Mouse (Mus musculus): ENCODE measurements around the gene Atl2. TPM values are rescaled to one million over a fixed set of nuclear protein-coding genes. Genes with fewer than 3 reads are reported as not detected.

The Atl2 gene
- polyA plus RNA-seq, 1 experiment from 2014 or later: 31.0 TPM

GRCm38 (mm10) chr17:79926486-79926885 is 30.6 kb upstream of the Atl2 start:
- no peak for ATAC-seq (replicated peaks; ENCODE audit: insufficient number of reproducible peaks, low FRiP score, low TSS enrichment)
- Histone ChIP-seq H3K9me3 (replicated peaks; ENCODE audit: control insufficient read depth, low read length) (no peaks in the 10 kb centered on the region), H3K9ac (ENCODE audit: low read depth, low read length) (no peak overlapping the region), H3K4me1 (ENCODE audit: control insufficient read depth, insufficient read depth, low read length) (no peaks in the 10 kb centered on the region), H3K27me3 (ENCODE audit: control insufficient read depth, insufficient read depth, low read length) (no peaks in the 10 kb centered on the region), H3K36me3 (ENCODE audit: control insufficient read depth, insufficient read depth, low read length) (no peaks in the 10 kb centered on the region), H3K4me3 (ENCODE audit: low read depth, low read length) (no peak overlapping the region), H3K4me2 (no peak overlapping the region), H3K27ac (ENCODE audit: low read depth, low read length) (no peak overlapping the region)
- WGBS (ENCODE audit: insufficient replicate concordance): 80% methylated on average over 3 of the region's 3 CpGs

DNA sequence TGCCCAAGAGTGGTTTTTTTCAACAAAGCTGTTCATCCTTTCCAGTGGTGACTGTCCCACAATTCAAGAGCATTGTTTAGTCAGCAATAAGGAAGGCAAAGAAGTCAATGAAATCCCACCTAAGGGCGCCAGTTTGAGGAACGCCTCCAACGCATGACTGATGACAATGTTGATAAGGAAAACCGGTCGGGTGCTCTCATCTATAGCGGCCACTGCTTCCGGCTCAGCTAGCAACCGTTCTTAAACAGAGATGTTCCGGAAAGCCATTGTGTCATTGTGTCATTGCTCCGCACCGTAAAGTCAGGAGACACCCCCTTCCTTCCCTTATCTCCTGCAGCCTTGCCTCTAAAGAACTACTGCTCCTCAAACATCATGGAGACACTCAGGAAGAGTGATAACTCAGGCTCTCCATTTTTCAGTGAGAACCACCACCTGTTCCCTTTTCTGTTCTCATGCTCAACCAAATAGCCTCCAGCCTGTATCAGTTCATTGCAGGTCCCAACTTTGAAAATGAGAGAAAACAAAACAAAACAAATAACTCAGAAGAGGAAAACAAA is 30.0 kb upstream of the Atl2 start:
- H3K9me3 ChIP-seq (replicated peaks; ENCODE audit: control insufficient read depth, low read length): no peaks in the 10 kb centered on the region
- H3K9ac ChIP-seq (ENCODE audit: low read depth, low read length): no peak overlapping the region
- no peak overlapping the region for H3K4me2 ChIP-seq
- H3K27ac ChIP-seq (ENCODE audit: low read depth, low read length): no peak overlapping the region
- H3K4me3 ChIP-seq (ENCODE audit: low read depth, low read length): no peak overlapping the region
- no peaks in the 10 kb centered on the region for H3K4me1 ChIP-seq (ENCODE audit: control insufficient read depth, insufficient read depth, low read length)
- ATAC-seq (replicated peaks; ENCODE audit: insufficient number of reproducible peaks, low FRiP score, low TSS enrichment): no peak
- H3K36me3 ChIP-seq (ENCODE audit: control insufficient read depth, insufficient read depth, low read length): no peaks in the 10 kb centered on the region
- H3K27me3 ChIP-seq (ENCODE audit: control insufficient read depth, insufficient read depth, low read length): no peaks in the 10 kb centered on the region
- WGBS (ENCODE audit: insufficient replicate concordance): 71% methylated on average over 11 of the region's 11 CpGs

- Histone ChIP-seq H3K36me3 (ENCODE audit: control insufficient read depth, insufficient read depth, low read length) (no peaks in the 10 kb centered on the region), H3K27ac (ENCODE audit: low read depth, low read length) (no peak overlapping the region), H3K4me1 (ENCODE audit: control insufficient read depth, insufficient read depth, low read length) (peaks cover 9% of the 10 kb centered on the region), H3K9me3 (replicated peaks; ENCODE audit: control insufficient read depth, low read length) (no peaks in the 10 kb centered on the region), H3K4me2 (no peak overlapping the region), H3K4me3 (ENCODE audit: low read depth, low read length) (no peak overlapping the region), H3K27me3 (ENCODE audit: control insufficient read depth, insufficient read depth, low read length) (no peaks in the 10 kb centered on the region), H3K9ac (ENCODE audit: low read depth, low read length) (no peak overlapping the region)
- WGBS (ENCODE audit: insufficient replicate concordance): 73% methylated on average over 2 of the region's 2 CpGs
- no peak for ATAC-seq (replicated peaks; ENCODE audit: insufficient number of reproducible peaks, low FRiP score, low TSS enrichment)
Observed at GRCm38 (mm10) chr17:79920355-79920754, 24.4 kb upstream of the Atl2 start.

GRCm38 (mm10) chr17:79919566-79920350 is 23.8 kb upstream of the Atl2 start:
- H3K4me2 ChIP-seq: no peak overlapping the region
- ATAC-seq (replicated peaks; ENCODE audit: insufficient number of reproducible peaks, low FRiP score, low TSS enrichment): no peak
- H3K9ac ChIP-seq (ENCODE audit: low read depth, low read length): no peak overlapping the region
- H3K9me3 ChIP-seq (replicated peaks; ENCODE audit: control insufficient read depth, low read length): no peaks in the 10 kb centered on the region
- peaks cover 9% of the 10 kb centered on the region for H3K4me1 ChIP-seq (ENCODE audit: control insufficient read depth, insufficient read depth, low read length)
- H3K27ac ChIP-seq (ENCODE audit: low read depth, low read length): no peak overlapping the region
- no peak overlapping the region for H3K4me3 ChIP-seq (ENCODE audit: low read depth, low read length)
- WGBS (ENCODE audit: insufficient replicate concordance): 71% methylated on average over 15 of the region's 15 CpGs
- no peaks in the 10 kb centered on the region for H3K27me3 ChIP-seq (ENCODE audit: control insufficient read depth, insufficient read depth, low read length)
- no peaks in the 10 kb centered on the region for H3K36me3 ChIP-seq (ENCODE audit: control insufficient read depth, insufficient read depth, low read length)

DNA sequence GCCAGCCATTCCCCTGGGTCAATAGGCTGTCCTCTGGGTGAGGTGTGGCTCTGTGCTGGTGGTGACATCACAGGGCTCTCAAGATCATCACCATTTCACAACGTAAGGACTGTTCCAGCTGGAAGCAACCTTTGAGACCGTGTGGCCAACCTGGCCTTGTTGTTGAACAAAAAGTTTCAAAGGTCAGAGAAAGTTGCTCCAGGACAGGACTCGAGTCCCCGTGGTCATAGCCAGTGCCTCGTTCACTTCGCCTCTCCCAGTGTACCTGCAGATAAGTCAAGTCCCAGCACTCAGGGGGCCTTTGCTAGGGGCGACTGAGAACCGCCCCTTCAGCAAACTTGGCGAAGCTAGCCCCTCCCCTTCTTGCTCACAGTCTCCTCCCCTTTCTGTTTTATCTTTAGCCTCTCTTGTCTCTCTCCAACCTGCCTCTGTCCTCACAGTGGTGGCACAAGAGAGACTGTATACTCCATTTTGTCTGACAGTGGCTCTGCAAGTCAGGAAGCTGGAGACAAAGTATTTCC is 22.6 kb upstream of the Atl2 start:
- 17% methylated on average over 9 of the region's 9 CpGs for WGBS (ENCODE audit: insufficient replicate concordance)
- Histone ChIP-seq H3K4me3 (ENCODE audit: low read depth, low read length) (no peak overlapping the region), H3K4me2 (peak overlapping the region; percentile 41), H3K36me3 (ENCODE audit: control insufficient read depth, insufficient read depth, low read length) (no peaks in the 10 kb centered on the region), H3K27me3 (ENCODE audit: control insufficient read depth, insufficient read depth, low read length) (no peaks in the 10 kb centered on the region), H3K4me1 (ENCODE audit: control insufficient read depth, insufficient read depth, low read length) (peaks cover 9% of the 10 kb centered on the region), H3K27ac (ENCODE audit: low read depth, low read length) (no peak overlapping the region), H3K9me3 (replicated peaks; ENCODE audit: control insufficient read depth, low read length) (no peaks in the 10 kb centered on the region), H3K9ac (ENCODE audit: low read depth, low read length) (no peak overlapping the region)
- peak; percentile 80 for ATAC-seq (replicated peaks; ENCODE audit: insufficient number of reproducible peaks, low FRiP score, low TSS enrichment)

DNA sequence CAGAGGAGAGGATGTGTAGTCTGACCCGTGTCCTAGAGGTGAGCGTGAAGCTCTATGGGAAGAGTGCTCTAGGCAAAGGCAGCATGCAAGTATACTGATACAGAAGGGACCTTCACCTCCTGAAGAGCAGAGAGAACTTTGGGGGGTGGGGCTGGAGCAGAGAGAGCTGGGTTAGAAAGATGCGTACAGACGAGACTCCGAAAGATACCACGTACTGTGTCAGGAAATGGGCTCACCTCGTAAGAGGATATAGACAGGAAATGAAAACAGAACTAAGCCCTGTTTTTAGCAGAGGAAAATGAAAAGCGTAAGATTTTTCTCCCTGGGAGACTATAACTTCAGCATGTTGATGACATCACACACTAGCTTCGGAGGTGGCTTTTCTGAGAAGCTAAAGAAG is 21.1 kb upstream of the Atl2 start:
- Histone ChIP-seq H3K4me2 (no peak overlapping the region), H3K27me3 (ENCODE audit: control insufficient read depth, insufficient read depth, low read length) (no peaks in the 10 kb centered on the region), H3K9me3 (replicated peaks; ENCODE audit: control insufficient read depth, low read length) (no peaks in the 10 kb centered on the region), H3K9ac (ENCODE audit: low read depth, low read length) (no peak overlapping the region), H3K4me3 (ENCODE audit: low read depth, low read length) (no peak overlapping the region), H3K27ac (ENCODE audit: low read depth, low read length) (no peak overlapping the region), H3K36me3 (ENCODE audit: control insufficient read depth, insufficient read depth, low read length) (no peaks in the 10 kb centered on the region), H3K4me1 (ENCODE audit: control insufficient read depth, insufficient read depth, low read length) (peaks cover 9% of the 10 kb centered on the region)
- no peak for ATAC-seq (replicated peaks; ENCODE audit: insufficient number of reproducible peaks, low FRiP score, low TSS enrichment)
- WGBS (ENCODE audit: insufficient replicate concordance): 74% methylated on average over 9 of the region's 9 CpGs

DNA sequence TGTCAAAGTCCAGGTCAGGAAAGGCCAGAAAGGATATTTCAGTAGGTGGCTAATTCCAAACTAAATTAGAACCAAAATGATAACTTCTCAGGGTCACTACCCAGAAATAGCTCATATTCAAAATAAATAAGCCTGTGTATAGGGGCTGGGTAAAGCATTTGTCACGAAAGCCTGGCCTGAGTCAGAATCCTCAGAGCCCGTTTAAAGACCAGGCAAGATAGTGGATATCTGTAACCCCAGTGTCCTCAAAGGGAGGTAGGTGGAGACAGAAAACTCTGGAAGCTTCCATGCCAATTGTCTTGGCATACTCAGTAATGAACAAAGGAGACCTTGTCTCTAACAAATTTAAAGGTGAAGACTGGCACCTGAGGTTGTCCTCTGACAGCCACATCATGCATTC is 16.3 kb upstream of the Atl2 start:
- ATAC-seq (replicated peaks; ENCODE audit: insufficient number of reproducible peaks, low FRiP score, low TSS enrichment): no peak

DNA sequence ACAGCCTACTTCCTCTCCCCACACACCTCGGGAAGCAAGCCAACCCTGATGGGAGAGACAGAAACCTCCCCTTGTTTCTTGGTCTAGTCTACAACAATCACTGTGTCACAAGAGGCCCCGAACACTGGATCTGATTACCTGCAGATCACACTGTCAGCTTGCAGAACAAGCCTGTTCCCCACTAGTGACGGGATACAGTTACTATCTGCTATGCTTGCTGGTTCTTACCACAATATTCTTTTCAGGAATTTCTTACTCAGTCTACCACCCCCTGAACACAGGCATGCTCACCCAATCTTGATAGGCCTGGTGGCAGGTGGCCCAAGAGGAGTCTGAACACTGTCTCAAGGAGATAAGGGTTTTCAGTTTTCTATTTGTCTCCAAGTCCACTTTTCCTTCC is 15.8 kb upstream of the Atl2 start:
- ATAC-seq (replicated peaks; ENCODE audit: insufficient number of reproducible peaks, low FRiP score, low TSS enrichment): no peak
- Histone ChIP-seq H3K27me3 (ENCODE audit: control insufficient read depth, insufficient read depth, low read length) (no peaks in the 10 kb centered on the region), H3K9ac (ENCODE audit: low read depth, low read length) (no peak overlapping the region), H3K4me1 (ENCODE audit: control insufficient read depth, insufficient read depth, low read length) (no peaks in the 10 kb centered on the region), H3K4me2 (no peak overlapping the region), H3K36me3 (ENCODE audit: control insufficient read depth, insufficient read depth, low read length) (no peaks in the 10 kb centered on the region), H3K9me3 (replicated peaks; ENCODE audit: control insufficient read depth, low read length) (no peaks in the 10 kb centered on the region), H3K27ac (ENCODE audit: low read depth, low read length) (no peak overlapping the region), H3K4me3 (ENCODE audit: low read depth, low read length) (no peak overlapping the region)
- WGBS (ENCODE audit: insufficient replicate concordance): 60% methylated on average over 3 of the region's 3 CpGs

More for the DNA sequence above, 16.3 kb upstream of the Atl2 start:
- no peaks in the 10 kb centered on the region for H3K36me3 ChIP-seq (ENCODE audit: control insufficient read depth, insufficient read depth, low read length)
- no peaks in the 10 kb centered on the region for H3K27me3 ChIP-seq (ENCODE audit: control insufficient read depth, insufficient read depth, low read length)
- H3K9ac ChIP-seq (ENCODE audit: low read depth, low read length): no peak overlapping the region
- no peak overlapping the region for H3K4me3 ChIP-seq (ENCODE audit: low read depth, low read length)
- 43% methylated on average over 2 of the region's 2 CpGs for WGBS (ENCODE audit: insufficient replicate concordance)
- no peak overlapping the region for H3K27ac ChIP-seq (ENCODE audit: low read depth, low read length)
- no peaks in the 10 kb centered on the region for H3K9me3 ChIP-seq (replicated peaks; ENCODE audit: control insufficient read depth, low read length)
- no peak overlapping the region for H3K4me2 ChIP-seq
- 0 out of 2 replicates have a peak, but pooled peaks cover 3% of the 10 kb centered on the region for H3K4me1 ChIP-seq (ENCODE audit: control insufficient read depth, insufficient read depth, low read length)

- Histone ChIP-seq H3K27me3 (ENCODE audit: control insufficient read depth, insufficient read depth, low read length) (no peaks in the 10 kb centered on the region), H3K4me1 (ENCODE audit: control insufficient read depth, insufficient read depth, low read length) (no peaks in the 10 kb centered on the region), H3K27ac (ENCODE audit: low read depth, low read length) (no peak overlapping the region), H3K4me3 (ENCODE audit: low read depth, low read length) (no peak overlapping the region), H3K9me3 (replicated peaks; ENCODE audit: control insufficient read depth, low read length) (no peaks in the 10 kb centered on the region), H3K9ac (ENCODE audit: low read depth, low read length) (no peak overlapping the region), H3K36me3 (ENCODE audit: control insufficient read depth, insufficient read depth, low read length) (no peaks in the 10 kb centered on the region), H3K4me2 (no peak overlapping the region)
- 83% methylated on average over 12 of the region's 12 CpGs for WGBS (ENCODE audit: insufficient replicate concordance)
- no peak for ATAC-seq (replicated peaks; ENCODE audit: insufficient number of reproducible peaks, low FRiP score, low TSS enrichment)
Observed at GRCm38 (mm10) chr17:79909571-79909970, 13.6 kb upstream of the Atl2 start.

Data from heart, embryonic 11.5 days (tissue).